Mouse (Mus musculus) kidney, adult 8-10 months (tissue): ENCODE results near the gene Epha3.
A peak's percentile ranks its signal among the peaks of the same experiment; 100 is the strongest.

ENCODE experiments used
- DNase-seq, 2 experiments: peaks; one replicate each; pipeline ENCODE4 v3.0.0; 2022

Gene Epha3

DNA sequence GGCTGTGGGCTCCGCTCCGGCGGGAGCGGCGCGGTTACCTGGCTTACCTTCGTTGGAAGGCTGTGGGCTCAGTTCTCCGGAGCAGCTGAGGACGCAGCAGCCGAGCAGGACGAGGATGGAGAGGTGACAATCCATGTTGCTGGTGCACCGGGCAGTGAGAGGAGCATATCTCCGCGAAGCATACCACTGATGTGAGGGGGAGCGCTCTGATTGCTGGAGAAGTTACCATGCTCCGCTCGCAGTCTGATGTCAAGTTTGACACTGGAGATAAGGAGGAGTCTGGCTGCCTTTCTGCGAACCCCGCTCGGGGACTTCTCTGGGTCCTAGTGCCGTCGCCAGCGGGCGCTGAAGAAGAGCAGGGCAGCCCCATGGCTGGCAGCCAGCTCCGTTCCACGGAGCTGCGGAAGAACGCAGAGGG is at the start of gene Epha3:
TSS of gene Epha3 (minus strand) at position 263 of the 418 bp plus-strand sequence.
- peak; percentile 22 to 57 for DNase-seq

DNA sequence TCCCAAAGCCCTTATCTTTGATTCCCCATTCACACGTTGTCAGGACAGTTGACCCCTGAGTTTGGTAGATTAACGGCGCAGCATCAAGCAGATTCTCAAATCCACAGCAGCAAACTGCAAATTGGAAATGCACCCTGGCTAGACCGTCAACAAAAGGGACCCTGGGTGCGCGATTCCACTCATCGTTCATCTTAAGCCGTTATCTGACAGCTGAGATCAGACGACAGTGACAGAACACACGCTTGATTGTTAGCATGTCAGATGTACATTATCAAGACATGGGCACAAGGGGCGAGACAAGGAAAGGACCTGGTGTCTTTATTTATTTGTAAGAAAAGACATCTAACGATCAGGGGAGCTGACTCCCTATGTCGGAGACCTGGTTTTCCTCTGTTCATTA is 39.5 kb upstream of the Epha3 start:
- no peak for DNase-seq

GRCm38 (mm10) chr16:63881190-63881589 is 17.2 kb upstream of the Epha3 start:
- no peak for DNase-seq

GRCm38 (mm10) chr16:63872313-63872712 is 8.3 kb upstream of the Epha3 start:
- no peak for DNase-seq

- DNase-seq, result no peak
These were observed 545 bp upstream of the Epha3 start for GRCm38 (mm10) chr16:63864463-63864976.

- DNase-seq, result no peak
These were observed 794 bp downstream of the Epha3 start for GRCm38 (mm10) chr16:63863181-63863580.

GRCm38 (mm10) chr16:63857561-63857960 is 6.4 kb downstream of the Epha3 start:
- DNase-seq, result no peak

DNA sequence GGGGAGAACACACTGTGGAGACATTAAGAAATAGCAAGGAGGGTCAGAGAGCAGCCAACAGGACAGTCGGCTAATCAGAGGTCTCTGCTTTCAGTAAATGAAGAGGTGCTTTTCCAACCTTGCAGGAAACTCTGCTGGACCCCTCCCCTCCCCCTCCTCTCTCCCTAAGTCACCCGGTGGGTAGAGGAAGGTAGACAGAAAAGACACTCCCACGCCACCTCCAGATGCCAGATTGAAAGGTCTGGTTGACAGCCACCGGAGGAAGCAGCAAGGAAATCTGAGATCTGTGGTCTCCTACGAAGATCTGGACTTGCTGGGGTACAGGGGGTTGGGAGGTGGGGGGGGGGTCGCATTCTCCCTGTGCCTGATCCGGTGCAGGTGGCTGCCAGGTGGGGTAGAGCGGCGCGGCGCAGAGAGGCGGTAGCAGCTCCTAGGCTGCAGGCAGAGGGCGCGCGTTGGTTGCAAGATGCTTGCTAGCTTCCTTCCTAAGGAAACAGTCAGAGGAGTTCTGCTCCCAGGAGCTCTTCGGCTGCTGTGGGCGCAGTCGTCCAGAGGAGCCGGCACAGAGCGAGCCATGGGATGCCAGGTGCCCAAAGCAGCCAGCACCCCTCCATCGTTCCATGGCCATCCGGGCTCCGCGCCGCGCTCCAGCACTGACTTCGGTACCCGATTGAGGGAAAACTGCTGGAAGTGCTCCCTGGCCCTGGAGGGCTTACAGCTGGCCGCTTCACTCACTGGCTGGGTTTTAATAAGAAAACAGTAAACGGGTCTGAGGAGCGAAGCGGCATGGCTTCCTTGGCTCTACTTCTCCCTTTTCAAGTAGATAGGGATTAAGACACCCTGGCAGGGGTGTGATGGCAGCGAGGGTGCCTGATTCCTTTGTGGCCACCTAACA is 7.1 kb downstream of the Epha3 start:
- DNase-seq, result peak; percentile 7 to 49

DNA sequence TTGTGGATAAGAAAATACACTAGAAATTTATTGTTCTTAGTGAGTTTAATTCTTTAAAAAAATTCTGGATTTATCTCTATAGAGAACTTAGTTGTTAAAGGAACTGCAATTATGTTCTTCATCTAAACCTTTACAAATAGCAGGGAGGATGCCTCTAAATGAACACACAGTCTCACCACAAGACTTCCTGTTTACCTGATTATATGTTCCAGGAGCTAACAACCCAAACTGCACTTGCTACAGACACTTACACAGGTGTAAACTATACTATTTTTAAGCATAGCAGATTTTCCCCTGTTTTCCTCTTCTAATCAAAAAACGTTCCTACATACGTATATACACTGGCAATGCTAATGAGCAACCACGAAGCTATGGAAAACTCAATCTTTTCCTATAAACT is 13.7 kb downstream of the Epha3 start:
- DNase-seq, result no peak

- DNase-seq, result no peak
These were observed 21.1 kb downstream of the Epha3 start for GRCm38 (mm10) chr16:63842911-63843310.

GRCm38 (mm10) chr16:63837466-63837865 is 26.5 kb downstream of the Epha3 start:
- no peak for DNase-seq

- DNase-seq, result no peak
These were observed 42.8 kb downstream of the Epha3 start for GRCm38 (mm10) chr16:63821164-63821563.

GRCm38 (mm10) chr16:63817606-63818005 is 46.4 kb downstream of the Epha3 start:
- no peak for DNase-seq

- DNase-seq, result no peak
These were observed 47.3 kb downstream of the Epha3 start for GRCm38 (mm10) chr16:63816672-63817071.

DNA sequence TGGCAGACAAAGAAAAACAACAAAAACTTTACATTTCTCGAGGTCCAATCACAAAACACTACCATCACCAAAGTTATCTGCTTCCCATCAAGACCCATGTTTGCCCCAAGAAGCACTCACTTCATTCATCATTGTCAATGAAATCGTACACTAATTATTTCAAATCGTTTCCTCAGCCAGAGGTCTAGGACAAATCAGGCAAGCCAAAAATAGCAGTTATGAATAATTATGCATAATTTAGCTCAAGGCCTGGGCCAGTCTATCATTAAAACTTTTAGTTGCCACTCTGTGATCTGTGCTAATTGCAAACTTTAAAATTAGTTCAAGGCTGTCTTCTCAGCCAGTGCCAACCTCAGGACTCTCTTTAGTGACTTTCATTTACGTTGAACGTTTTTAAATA is 54.1 kb downstream of the Epha3 start:
- no peak for DNase-seq

DNA sequence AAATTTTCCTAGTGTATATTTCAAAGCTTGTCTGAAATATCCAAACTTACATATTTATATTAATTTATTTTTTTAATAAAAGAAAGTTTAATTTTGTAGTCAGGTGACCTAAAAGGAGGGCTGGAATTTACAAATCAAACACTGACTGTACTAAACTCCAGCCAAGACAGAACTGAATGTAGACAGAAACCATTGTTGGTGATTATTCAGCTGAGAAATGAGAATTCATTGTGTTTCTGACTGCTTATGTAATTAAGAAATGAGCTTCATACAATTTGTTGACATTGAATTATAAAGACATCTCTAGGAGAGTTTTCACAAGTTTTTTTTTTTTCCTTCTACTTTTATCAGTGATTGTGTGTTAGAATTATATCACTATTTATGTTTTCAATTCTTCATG is 55.0 kb downstream of the Epha3 start:
- no peak for DNase-seq

- DNase-seq, result no peak
These were observed 57.4 kb downstream of the Epha3 start for GRCm38 (mm10) chr16:63806437-63807129.

- DNase-seq, result no peak
These were observed 58.0 kb downstream of the Epha3 start for GRCm38 (mm10) chr16:63806025-63806424.

DNA sequence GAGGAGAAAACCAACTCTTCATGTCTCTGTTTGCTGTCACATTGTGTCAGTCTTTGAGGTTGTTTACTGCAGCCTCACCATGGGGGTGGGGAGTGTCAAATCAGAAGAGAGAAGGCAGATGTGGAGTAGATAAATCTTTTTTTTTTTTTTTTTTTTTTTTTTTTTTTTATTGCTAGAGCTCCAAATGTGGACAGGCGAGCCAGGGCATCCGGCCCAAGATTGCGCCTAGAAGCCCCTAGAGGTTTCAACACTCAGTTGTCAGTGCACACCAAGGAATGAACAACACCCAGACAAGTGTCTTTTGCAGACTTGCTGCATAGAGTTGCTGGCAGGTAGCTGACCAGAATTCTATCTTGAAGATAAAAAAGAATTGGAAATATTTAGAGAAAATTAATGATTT is 62.5 kb downstream of the Epha3 start:
- no peak for DNase-seq

- no peak for DNase-seq
These were observed 65.6 kb downstream of the Epha3 start for GRCm38 (mm10) chr16:63798341-63798740.

GRCm38 (mm10) chr16:63794292-63794691 is 69.7 kb downstream of the Epha3 start:
- DNase-seq, result no peak

DNA sequence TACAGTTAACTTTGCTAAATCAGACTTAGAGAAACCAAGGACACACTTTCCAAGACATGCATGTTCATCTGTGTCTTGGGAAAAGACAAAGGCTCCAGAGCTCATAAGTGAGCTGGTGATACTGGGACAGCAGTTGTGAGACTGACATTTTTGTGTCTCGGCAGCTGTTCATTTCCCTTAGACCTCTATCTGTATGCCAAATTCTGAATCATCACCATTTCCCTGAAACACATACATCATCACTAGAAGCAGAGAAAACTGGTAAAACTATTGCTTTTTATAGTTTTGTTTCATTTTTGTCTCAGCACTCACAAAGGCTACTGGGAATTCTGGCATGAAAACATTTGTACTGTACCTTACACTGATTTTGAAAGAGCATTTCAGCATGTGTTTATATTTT is 70.2 kb downstream of the Epha3 start:
- no peak for DNase-seq

GRCm38 (mm10) chr16:63792084-63792483 is 71.9 kb downstream of the Epha3 start:
- DNase-seq, result no peak

DNA sequence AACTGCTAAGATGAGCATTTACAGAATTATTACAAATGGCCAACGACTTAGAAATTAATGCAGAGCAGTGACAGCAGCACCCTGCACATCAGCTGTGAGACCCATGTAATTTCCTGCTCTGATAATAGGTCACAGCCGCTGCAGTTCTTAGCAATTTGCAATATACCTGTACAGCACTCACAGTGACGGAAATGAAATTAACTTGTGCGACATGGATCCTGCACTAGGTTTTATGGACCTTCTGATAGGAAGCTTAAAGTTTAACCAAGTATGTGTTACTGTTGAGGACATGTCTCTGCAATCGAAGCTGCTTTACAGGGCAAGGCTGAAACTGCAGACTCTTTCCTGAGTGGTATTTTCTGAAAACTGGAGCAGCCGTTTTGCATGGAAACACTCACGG is 80.4 kb downstream of the Epha3 start:
- DNase-seq, result no peak
